Mouse (Mus musculus) gastrocnemius, adult 8-10 months (tissue): ENCODE results near the gene Gm6337. TPM values are rescaled to one million over a fixed set of nuclear protein-coding genes. Genes with fewer than 3 reads are reported as not detected.
"Not testable (repeated sequence)": the region's sequence is repeated elsewhere in the genome, so short reads cannot be mapped to it uniquely, and the experiment has no call there.

Experiments used
- DNase-seq, 2 experiments: peaks; one replicate each; pipeline ENCODE4 v3.0.0; 2022; ENCODE audit warnings: low spot score in 2 of 2
- total RNA-seq, 4 experiments: library from RNA; stranded (reverse); gene quantifications; 2 replicates each; pipeline ENCODE4 v1.2.4; 2022

Gene Gm6337
- not detected for total RNA-seq

DNA sequence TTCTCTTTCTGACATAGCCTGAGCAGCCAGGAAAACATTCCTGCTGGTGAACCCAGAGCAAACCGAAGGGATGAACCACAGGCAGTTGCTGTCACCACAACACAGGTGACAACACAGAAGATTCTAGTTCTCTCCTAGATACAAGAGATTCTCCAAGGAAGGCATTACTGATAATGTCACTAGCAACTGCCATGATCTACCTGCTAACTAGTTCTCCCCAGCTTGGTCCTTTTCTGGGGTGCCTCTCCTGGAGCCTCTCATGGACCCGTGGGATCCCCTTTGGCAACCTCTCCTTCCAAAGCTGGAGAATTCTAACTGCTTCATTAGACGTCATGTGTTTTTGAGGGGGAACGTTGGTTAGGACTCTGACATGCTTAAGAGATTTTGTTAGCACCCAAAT lies at the start of gene Gm6337:
TSS of gene Gm6337 (minus strand) at position 101 of the 400 bp plus-strand sequence.
- not testable (repeated sequence) for DNase-seq

DNA sequence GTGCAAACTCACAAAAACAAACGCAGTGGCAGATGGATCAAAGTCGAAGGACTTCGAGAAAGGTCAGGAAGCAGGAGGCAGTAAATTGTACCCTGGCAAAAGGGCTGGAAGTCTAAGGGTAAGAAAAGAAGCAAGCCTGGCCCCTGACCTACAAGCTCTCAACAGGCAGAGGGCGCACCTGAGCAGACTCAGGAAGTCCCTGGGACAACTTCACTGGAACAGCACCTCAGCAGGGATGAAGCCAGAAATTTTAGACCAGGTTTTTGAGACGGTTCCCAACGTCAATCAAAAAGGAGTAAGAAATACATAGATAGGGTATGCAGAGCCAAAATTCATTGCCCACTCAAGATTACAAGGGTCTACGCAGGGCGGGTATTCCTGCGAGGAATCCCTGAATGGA lies 49.4 kb upstream of the Gm6337 start:
- not testable (repeated sequence) for DNase-seq

DNA sequence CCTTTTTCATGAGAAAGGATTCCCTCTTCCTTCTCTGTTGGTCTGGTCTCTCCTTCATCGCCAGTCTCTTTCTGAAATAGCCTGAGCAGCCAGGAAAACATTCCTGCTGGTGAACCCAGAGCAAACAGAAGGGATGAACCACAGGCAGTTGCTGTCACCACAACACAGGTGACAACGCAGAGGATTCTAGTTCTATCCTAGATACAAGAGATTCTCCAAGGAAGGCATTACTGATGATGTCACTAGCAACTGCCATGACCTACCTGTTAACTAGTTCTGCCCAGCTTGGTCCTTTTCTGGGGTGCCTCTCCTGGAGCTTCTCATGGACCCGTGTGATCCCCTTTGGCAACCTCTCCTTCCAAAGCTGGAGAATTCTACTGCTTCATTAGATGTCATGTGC lies 35.8 kb upstream of the Gm6337 start, which contains the start of gene Gm8206:
TSS of gene Gm8206 (minus strand) at position 101 of the 400 bp plus-strand sequence.
- DNase-seq, result not testable (repeated sequence)

Other genes with a start within 250 kb of the Gm6337 start
- gene Gm3424, start 227.9 kb downstream of the Gm6337 start, total RNA-seq, result not detected
- gene Gm8237, start 177.9 kb downstream of the Gm6337 start, total RNA-seq, result not detected
- gene Gm3248, start 96.5 kb downstream of the Gm6337 start, total RNA-seq, result not detected
- not detected for gene Gm3453, start 79.1 kb downstream of the Gm6337 start, total RNA-seq
- not detected for gene Gm8206, start 35.7 kb upstream of the Gm6337 start, total RNA-seq
- gene Gm3468, start 50.4 kb upstream of the Gm6337 start, total RNA-seq, result not detected
- gene Gm3476, start 67.5 kb upstream of the Gm6337 start, total RNA-seq, result not detected
- gene Gm21560, start 161.0 kb upstream of the Gm6337 start, total RNA-seq, result not detected
- gene Gm3411, start 229.0 kb upstream of the Gm6337 start, total RNA-seq, result not detected
- not detected for gene Gm21103, start 246.6 kb upstream of the Gm6337 start, total RNA-seq